Mouse (Mus musculus) liver, embryonic 15.5 days (tissue): Measurements from ENCODE around the gene Gm12166. TPM values are rescaled to one million over a fixed set of nuclear protein-coding genes. Genes with fewer than 3 reads are reported as not detected.

ENCODE experiments used
- ATAC-seq: fragments of 200-750 bp; cut with Nextera tagmentation; 2 replicates; pipeline ENCODE4 v1.8.0; 2017; ENCODE audit warnings: moderate number of reproducible peaks, mild to moderate bottlenecking, moderate library complexity; ENCODE audit not compliant: insufficient read depth
- H3K27ac ChIP-seq: fragments of 300-500 bp; sonication (generic); replicated peaks from 2 replicates; pipeline ENCODE4 v1.5.1; 2015; ENCODE audit warnings: mild to moderate bottlenecking, inconsistent platforms
- H3K27me3 ChIP-seq: fragments of 300-500 bp; sonication (generic); 2 replicates; pipeline ENCODE4 v1.6.1; 2015; ENCODE audit warnings: mild to moderate bottlenecking, inconsistent platforms
- H3K36me3 ChIP-seq: fragments of 300-500 bp; sonication (generic); replicated peaks from 2 replicates; pipeline ENCODE4 v1.6.1; 2015; ENCODE audit warnings: moderate library complexity, mild to moderate bottlenecking, inconsistent platforms
- H3K4me1 ChIP-seq: fragments of 300-500 bp; sonication (generic); replicated peaks from 2 replicates; pipeline ENCODE4 v1.6.1; 2015; ENCODE audit warnings: inconsistent platforms
- H3K4me2 ChIP-seq: fragments of 300-500 bp; sonication (generic); 2 replicates; pipeline ENCODE4 v1.6.1; 2015; ENCODE audit warnings: moderate library complexity, mild to moderate bottlenecking, inconsistent platforms
- H3K4me3 ChIP-seq: fragments of 300-500 bp; sonication (generic); replicated peaks from 2 replicates; pipeline ENCODE4 v1.5.1; 2015; ENCODE audit warnings: mild to moderate bottlenecking, inconsistent platforms
- H3K9ac ChIP-seq: fragments of 300-500 bp; sonication (generic); 2 replicates; pipeline ENCODE4 v1.6.1; 2015; ENCODE audit warnings: moderate library complexity, mild to moderate bottlenecking, inconsistent platforms
- H3K9me3 ChIP-seq: fragments of 300-500 bp; sonication (generic); replicated peaks from 2 replicates; pipeline ENCODE4 v1.6.1; 2016; ENCODE audit warnings: inconsistent platforms
- WGBS: fragments of 180-500 bp; shearing (Covaris S2); methylation state at CpG from one replicate; pipeline ENCODE4 v1.1.7; 2015; ENCODE audit warnings: mixed read lengths; ENCODE audit not compliant: insufficient replicate concordance; 5-methylcytosine and 5-hydroxymethylcytosine counted together
- polyA plus RNA-seq: library from polyadenylated mRNA; unstranded; fragments of >200 nt; fragmentation: Nextera tagmentation; extraction: Ambion mirVana; gene quantifications from 2 replicates; pipeline ENCODE4 v1.2.1, GENCODE M21; 2015

Gm12166 gene
- polyA plus RNA-seq, 1 experiment from 2014 or later: 3.4 TPM

DNA sequence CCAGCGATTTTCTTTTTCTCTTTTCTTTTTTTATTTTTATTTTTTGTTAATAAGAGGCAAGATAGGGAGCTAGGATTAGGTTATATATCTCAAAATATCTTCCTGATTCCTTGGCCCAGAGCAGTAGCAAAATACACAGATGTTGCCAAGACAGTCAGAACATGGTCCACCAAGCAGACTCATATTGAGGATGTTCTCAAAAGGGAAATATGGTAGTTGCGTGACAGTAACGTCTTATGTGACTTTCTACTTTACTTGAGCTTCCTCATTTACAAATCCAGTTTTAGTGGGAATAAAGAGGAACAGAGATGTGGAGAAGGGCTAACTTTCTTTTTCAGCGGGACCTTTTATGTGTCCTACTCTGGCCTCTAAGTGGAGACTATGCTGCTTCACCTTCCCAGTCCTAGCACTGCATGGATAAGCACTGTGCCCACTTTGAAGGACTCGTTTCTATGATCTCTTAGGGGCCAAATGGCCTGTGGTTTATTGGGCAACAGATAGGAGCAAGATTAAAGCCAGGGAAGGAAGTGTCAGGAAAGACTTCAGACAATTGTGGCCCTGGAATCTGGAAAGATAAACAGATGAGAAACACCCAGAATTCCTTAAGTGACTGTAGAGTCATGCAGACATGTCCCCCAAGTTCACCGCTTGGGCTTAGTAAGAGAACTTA is 9.8 kb upstream of the Gm12166 start:
- no peak overlapping the region for H3K4me3 ChIP-seq
- H3K36me3 ChIP-seq: no peaks in the 10 kb centered on the region
- 29% methylated on average over 6 of the region's 6 CpGs for WGBS
- H3K4me2 ChIP-seq: no peak overlapping the region
- no peak for ATAC-seq
- H3K4me1 ChIP-seq: peaks cover 8% of the 10 kb centered on the region
- H3K9me3 ChIP-seq: no peaks in the 10 kb centered on the region
- no peak overlapping the region for H3K27ac ChIP-seq
- H3K27me3 ChIP-seq: peaks cover 73% of the 10 kb centered on the region
- H3K9ac ChIP-seq: no peak overlapping the region

DNA sequence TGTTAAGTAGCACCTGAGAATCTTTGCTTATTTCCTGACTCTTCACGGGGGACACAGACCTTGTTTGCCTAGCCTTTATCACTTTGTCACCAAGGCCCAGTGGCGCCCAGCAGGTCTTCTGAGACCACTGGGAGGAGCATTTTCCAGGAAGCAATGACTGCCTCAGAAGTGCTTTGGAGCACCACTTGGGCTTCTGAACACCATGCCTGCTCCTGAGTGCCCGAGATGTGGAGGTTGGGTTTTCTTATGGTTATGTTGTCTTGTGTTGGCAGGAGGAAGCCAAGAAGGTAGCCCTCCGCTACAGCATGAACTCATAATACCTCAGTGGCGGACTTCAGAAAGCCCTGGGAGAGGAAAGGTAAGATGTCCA is 8.5 kb upstream of the Gm12166 start:
- ATAC-seq: no peak
- Histone ChIP-seq H3K27ac (no peak overlapping the region), H3K9ac (no peak overlapping the region), H3K36me3 (no peaks in the 10 kb centered on the region), H3K4me1 (peaks cover 10% of the 10 kb centered on the region), H3K4me3 (no peak overlapping the region), H3K4me2 (no peak overlapping the region), H3K27me3 (peaks cover 85% of the 10 kb centered on the region), H3K9me3 (no peaks in the 10 kb centered on the region)
- WGBS: 45% methylated on average over 5 of the region's 5 CpGs

DNA sequence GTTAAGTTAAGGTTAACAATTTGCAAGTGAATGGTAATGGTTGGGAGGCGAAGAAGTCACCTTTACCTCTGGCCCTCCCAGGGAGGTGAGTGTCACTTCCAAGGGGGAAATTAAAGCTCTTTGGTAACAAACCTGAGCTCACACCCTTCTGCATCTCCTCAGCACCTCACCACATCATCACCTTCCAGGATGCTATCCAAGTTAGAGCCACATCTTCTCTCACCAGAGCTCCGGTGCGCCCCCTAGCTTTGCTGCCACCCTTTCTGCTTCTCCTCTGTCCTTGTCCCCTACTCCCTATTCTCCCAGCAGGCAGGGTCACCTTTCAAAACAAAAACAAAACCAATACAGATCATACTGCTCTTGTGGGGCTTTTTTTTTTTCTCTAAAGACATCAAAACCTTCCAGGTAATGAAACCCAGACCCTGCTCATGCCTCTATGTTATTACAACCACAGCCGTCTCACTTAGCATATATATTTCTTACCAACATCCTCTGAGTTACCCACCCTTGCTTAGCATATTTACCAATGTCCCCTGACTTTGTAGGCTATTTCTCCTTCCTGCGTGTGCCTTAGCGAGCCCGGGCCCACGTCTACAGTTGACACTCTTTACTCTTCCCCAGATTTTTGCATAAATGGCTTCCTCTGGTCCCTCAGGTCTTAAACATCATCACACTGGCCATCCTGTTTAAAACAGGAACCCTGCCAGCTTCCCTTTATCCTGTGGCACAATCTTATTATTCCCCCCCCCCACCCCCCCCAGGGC is 7.9 kb upstream of the Gm12166 start:
- Histone ChIP-seq H3K27me3 (peaks cover 89% of the 10 kb centered on the region), H3K9ac (no peak overlapping the region), H3K4me1 (peaks cover 7% of the 10 kb centered on the region; the same call in 1 of the 2 replicates), H3K4me3 (no peak overlapping the region), H3K36me3 (no peaks in the 10 kb centered on the region), H3K4me2 (no peak overlapping the region), H3K9me3 (no peaks in the 10 kb centered on the region), H3K27ac (no peak overlapping the region)
- ATAC-seq: no peak
- WGBS: 46% methylated on average over 8 of the region's 8 CpGs

DNA sequence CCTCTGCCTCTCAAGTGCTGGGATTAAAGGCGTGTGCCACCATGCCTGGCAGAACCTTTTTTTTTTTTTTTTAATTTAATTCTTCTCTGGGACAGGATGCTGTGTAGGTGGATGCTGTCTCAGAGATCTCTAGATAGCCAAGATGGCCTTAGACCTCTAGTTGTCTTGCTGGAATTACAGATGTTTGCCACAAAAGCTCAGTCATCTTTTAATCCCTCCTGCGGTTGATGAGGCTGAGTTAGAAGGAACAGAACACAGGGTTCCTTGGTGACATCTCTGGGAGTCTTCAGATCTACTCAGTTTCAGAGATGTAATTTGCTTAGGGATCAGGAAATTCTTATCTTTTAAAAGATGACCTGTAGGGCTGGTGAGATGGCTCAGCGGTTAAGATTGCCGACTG is 6.8 kb upstream of the Gm12166 start:
- Histone ChIP-seq H3K27me3 (peaks cover 94% of the 10 kb centered on the region), H3K4me3 (no peak overlapping the region), H3K9ac (no peak overlapping the region), H3K4me1 (peaks cover 7% of the 10 kb centered on the region; the same call in 1 of the 2 replicates), H3K4me2 (no peak overlapping the region), H3K9me3 (no peaks in the 10 kb centered on the region), H3K27ac (no peak overlapping the region), H3K36me3 (no peaks in the 10 kb centered on the region)
- no peak for ATAC-seq
- 85% methylated on average over 4 of the region's 4 CpGs for WGBS

DNA sequence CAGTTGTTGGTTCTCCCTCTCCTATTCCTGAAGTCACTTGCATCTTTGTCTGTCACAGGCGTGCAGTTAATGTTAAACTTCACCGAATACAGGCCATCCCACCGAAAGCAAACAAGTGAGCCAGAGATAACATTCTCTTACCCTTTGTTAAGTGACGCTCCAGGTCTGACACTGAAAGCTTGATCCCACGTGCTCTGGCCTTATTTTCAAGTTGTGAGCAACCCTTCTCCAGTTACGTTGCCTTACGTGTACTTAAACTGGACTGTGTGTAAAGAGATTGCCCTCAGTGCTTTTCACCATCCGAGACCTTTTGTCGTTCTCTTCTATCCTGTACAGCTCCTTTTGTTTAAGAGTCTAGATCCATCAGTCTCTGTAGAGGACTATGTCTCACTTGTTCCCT is 5.9 kb upstream of the Gm12166 start:
- no peak overlapping the region for H3K27ac ChIP-seq

DNA sequence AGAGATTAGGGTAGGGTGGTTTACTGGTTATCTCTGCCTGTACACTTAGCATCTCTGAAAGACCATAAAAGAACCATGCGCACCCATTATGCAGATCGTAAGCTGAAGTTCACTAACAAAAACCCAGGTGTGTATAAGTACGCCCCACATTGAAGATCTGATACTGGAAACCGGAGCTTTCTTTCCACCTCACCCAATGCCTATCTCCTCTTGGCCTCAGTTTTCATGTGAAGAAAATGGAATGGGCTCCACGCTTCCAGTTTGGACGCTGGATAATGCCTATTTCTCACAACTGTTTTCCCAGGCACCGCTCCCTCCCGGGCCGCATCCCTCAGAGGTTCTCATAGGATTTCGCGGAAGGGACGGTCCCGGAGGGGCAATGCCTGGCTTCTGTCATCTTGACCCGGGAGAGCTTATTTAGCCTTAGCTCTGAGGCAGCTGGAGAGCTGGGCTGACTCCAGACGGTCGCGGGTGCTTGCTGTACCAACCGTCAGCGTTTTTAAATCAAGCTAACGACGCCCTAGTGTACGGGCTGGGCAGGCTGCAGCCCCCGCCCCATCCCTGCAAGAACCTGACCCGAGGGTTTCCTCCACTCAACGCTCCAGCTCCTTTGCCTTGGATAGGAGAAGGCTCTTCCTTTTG is 4.8 kb upstream of the Gm12166 start:
- no peaks in the 10 kb centered on the region for H3K9me3 ChIP-seq
- no peak for ATAC-seq
- H3K36me3 ChIP-seq: no peaks in the 10 kb centered on the region
- peaks cover 7% of the 10 kb centered on the region; the same call in 1 of the 2 replicates for H3K4me1 ChIP-seq
- no peak overlapping the region for H3K9ac ChIP-seq
- 3% methylated on average over 25 of the region's 25 CpGs for whole genome bisulfite sequencing
- H3K4me3 ChIP-seq: peak overlapping the region; percentile 40
- H3K27ac ChIP-seq: no peak overlapping the region
- H3K4me2 ChIP-seq: peak overlapping the region; percentile 51; the same call in 1 of the 2 replicates
- peaks cover 92% of the 10 kb centered on the region for H3K27me3 ChIP-seq

More for the DNA sequence above, 5.9 kb upstream of the Gm12166 start:
- peaks cover 7% of the 10 kb centered on the region; the same call in 1 of the 2 replicates for H3K4me1 ChIP-seq
- ATAC-seq: no peak
- 44% methylated on average over 9 of the region's 9 CpGs for WGBS
- no peak overlapping the region for H3K4me2 ChIP-seq
- peaks cover 94% of the 10 kb centered on the region for H3K27me3 ChIP-seq
- no peaks in the 10 kb centered on the region for H3K9me3 ChIP-seq
- no peak overlapping the region for H3K9ac ChIP-seq
- H3K4me3 ChIP-seq: no peak overlapping the region
- no peaks in the 10 kb centered on the region for H3K36me3 ChIP-seq

DNA sequence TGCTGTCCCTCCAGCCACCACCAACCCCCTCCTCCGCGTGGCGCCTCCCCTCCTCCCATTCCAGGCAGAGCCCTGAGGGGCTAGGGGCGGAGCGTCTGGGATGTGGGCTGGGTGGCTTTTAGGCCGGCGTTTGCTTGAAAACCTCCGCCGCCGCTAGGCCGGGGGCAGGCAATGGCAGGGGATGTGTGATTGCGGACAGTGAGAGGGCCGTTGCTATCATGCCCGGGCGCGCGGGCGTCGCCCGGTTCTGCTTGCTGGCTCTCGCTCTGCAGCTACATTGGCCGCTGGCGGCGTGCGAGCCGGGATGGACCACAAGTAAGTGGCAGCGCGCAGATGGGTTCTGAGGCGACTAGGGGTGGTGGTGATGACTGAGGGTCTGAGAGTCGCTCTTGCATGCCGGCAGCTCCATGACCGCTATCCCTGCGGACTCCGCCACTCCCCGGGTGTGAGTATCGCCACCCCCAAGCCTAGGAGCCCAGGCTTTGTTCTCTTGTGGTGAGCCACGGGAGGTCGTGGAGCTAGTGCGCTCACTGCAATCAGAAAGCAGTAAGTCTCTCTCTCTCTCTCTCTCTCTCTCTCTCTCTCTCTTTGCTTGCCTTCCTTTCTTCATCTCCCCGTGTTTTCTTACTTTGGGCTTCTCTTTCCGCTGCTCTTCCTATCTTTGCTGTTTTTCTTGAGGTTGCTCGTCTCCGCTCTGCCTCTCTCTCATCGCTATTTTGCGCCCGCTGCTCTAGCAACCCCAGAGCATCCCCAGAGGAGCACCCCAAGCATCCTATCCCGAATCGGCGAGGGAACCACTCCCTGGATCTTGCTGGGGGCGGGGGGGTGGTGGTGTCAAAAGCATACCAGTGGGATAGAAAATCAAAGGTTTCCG is 4.0 kb upstream of the Gm12166 start, which contains the start of gene Adam19:
TSS of gene Adam19 (plus strand) at position 97 of the 874 bp plus-strand sequence.
- H3K4me1 ChIP-seq: peaks cover 7% of the 10 kb centered on the region; the same call in 1 of the 2 replicates
- 2% methylated on average over 51 of the region's 51 CpGs for WGBS
- peaks cover 89% of the 10 kb centered on the region for H3K27me3 ChIP-seq
- no peaks in the 10 kb centered on the region for H3K36me3 ChIP-seq
- H3K4me3 ChIP-seq: peak within 1 kb of the TSS; percentile 40
- peak within 1 kb of the TSS; percentile 14; the same call in 1 of the 2 replicates for H3K27ac ChIP-seq
- H3K9ac ChIP-seq: no peak within 1 kb of the TSS; the same call in 1 of the 2 replicates
- no peaks in the 10 kb centered on the region for H3K9me3 ChIP-seq
- ATAC-seq: 0 out of 2 replicates have a peak, but pooled peaks have one; percentile 15
- peak within 1 kb of the TSS; percentile 51 for H3K4me2 ChIP-seq

DNA sequence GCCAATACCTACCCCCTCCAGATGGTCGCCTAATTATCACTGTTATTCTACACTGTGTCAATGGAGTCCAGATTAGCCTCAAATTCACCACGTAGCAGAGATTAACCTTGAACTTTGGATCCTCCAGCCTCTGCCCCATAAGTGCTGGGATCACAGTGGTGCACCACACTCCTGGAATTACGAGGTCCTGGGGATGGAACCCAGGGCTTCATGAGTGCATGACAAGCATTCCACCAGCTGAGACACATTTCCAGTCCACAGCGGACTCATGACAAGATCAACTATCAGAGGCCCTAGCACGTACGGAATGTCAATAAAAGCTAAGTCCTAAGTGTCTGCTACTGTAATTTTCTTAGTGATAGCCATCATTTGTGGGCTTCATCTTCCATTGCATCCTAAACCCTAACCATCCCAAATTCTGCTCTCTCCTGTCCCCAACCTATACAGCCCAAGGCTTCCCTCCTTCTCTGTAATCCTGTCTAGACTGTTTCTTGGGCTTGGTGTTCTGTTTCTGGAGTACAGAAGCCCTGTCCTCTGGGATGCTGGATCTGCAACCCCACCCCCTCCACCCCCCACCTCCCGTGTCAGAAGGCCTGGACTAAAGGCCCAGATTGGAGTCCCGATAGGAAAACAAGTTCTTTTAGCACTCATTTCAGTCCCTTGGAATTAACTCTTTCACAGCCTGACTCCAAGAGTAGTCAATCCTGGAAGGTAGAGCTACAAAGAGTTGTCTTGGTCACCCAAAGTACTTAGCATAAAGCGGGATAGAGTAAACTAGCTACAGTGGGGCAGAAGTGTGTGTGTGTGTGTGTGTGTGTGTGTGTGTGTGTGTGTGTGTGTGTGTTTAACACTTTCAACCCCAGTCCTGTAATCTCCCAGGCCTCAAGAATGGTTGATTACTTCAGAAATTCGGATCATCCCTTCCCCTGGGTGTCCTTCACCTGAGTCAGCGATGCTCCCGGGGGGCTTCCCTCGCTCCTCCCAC is 3.1 kb upstream of the Gm12166 start:
- H3K4me1 ChIP-seq: peaks cover 7% of the 10 kb centered on the region; the same call in 1 of the 2 replicates
- peak overlapping the region; percentile 51 for H3K4me2 ChIP-seq
- no peak overlapping the region for H3K9ac ChIP-seq
- ATAC-seq: no peak
- no peaks in the 10 kb centered on the region for H3K9me3 ChIP-seq
- peaks cover 80% of the 10 kb centered on the region for H3K27me3 ChIP-seq
- 27% methylated on average over 13 of the region's 13 CpGs for WGBS
- no peaks in the 10 kb centered on the region for H3K36me3 ChIP-seq
- peak overlapping the region; percentile 40; the same call in 1 of the 2 replicates for H3K4me3 ChIP-seq
- H3K27ac ChIP-seq: no peak overlapping the region

DNA sequence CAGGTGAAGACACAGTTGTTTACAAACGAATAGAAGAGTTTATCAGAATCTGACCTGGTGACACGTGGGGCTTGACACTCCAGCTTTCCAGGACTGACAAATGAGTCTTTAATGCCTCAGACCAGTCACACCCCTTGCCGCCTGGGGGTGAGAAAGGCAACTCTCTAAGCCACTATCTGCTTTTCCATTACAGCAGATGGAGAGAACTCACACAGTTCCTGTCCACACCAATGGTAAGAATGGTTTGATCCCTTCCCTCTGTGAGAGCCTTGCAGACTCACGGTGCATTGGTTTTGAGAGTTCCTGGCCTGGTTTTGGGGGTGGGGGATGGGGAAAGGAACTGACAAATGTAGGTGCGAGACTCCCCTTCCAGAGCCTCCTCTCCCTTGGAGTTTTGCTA is 2.2 kb upstream of the Gm12166 start:
- H3K4me1 ChIP-seq: peaks cover 7% of the 10 kb centered on the region; the same call in 1 of the 2 replicates
- no peak overlapping the region for H3K4me2 ChIP-seq
- WGBS: 25% methylated on average over 5 of the region's 5 CpGs
- H3K9ac ChIP-seq: no peak overlapping the region
- no peak overlapping the region for H3K4me3 ChIP-seq
- no peak overlapping the region for H3K27ac ChIP-seq
- peaks cover 71% of the 10 kb centered on the region for H3K27me3 ChIP-seq
- no peak for ATAC-seq
- no peaks in the 10 kb centered on the region for H3K9me3 ChIP-seq
- no peaks in the 10 kb centered on the region for H3K36me3 ChIP-seq
